Mouse (Mus musculus) embryonic facial prominence, embryonic 13.5 days (tissue): ENCODE measurements around the gene Ppil1. TPM values are rescaled to one million over a fixed set of nuclear protein-coding genes. Genes with fewer than 3 reads are reported as not detected.

ENCODE experiments used
- ATAC-seq: fragments of 200-750 bp; cut with Nextera tagmentation; 2 replicates; pipeline ENCODE4 v1.8.0; 2017; ENCODE audit warnings: low read depth; ENCODE audit not compliant: insufficient number of reproducible peaks, insufficient read depth, low FRiP score, low TSS enrichment
- H3K27ac ChIP-seq: fragments of 300-500 bp; sonication (generic); 2 replicates; pipeline ENCODE4 v1.5.1; 2015; ENCODE audit warnings: moderate library complexity, mild to moderate bottlenecking, inconsistent platforms
- H3K27me3 ChIP-seq: fragments of 300-500 bp; sonication (generic); 2 replicates; pipeline ENCODE4 v1.6.1; 2015; ENCODE audit warnings: mild to moderate bottlenecking, inconsistent platforms
- H3K36me3 ChIP-seq: fragments of 300-500 bp; sonication (generic); 2 replicates; pipeline ENCODE4 v1.6.1; 2015; ENCODE audit warnings: mild to moderate bottlenecking, inconsistent platforms
- H3K4me1 ChIP-seq: fragments of 300-500 bp; sonication (generic); 2 replicates; pipeline ENCODE4 v1.6.1; 2015; ENCODE audit warnings: inconsistent platforms
- H3K4me2 ChIP-seq: fragments of 300-500 bp; sonication (generic); 2 replicates; pipeline ENCODE4 v1.6.1; 2015; ENCODE audit warnings: moderate library complexity, mild to moderate bottlenecking, inconsistent platforms
- H3K4me3 ChIP-seq: fragments of 300-500 bp; sonication (generic); 2 replicates; pipeline ENCODE4 v1.5.1; 2015; ENCODE audit warnings: mild to moderate bottlenecking, inconsistent platforms
- H3K9ac ChIP-seq: fragments of 300-500 bp; sonication (generic); 2 replicates; pipeline ENCODE4 v1.6.1; 2015; ENCODE audit warnings: mild to moderate bottlenecking, inconsistent platforms
- H3K9me3 ChIP-seq: fragments of 300-500 bp; sonication (generic); 2 replicates; pipeline ENCODE4 v1.6.1; 2016; ENCODE audit warnings: inconsistent platforms
- WGBS: fragments of 180-500 bp; shearing (Covaris S2); methylation state at CpG from one replicate; pipeline ENCODE4 v1.1.7; 2015; ENCODE audit warnings: mixed read lengths; 5-methylcytosine and 5-hydroxymethylcytosine counted together
- polyA plus RNA-seq: library from polyadenylated mRNA; unstranded; fragments of >200 nt; fragmentation: Nextera tagmentation; extraction: Ambion mirVana; gene quantifications from 2 replicates; pipeline ENCODE4 v1.2.1, GENCODE M21; 2015

The Ppil1 gene
- polyA plus RNA-seq, 1 experiment from 2014 or later, result 162 TPM

GRCm38 (mm10) chr17:29301421-29301820 is 37.4 kb upstream of the Ppil1 start:
- 92% methylated on average over 6 of the region's 6 CpGs for whole genome bisulfite sequencing
- no peaks in the 10 kb centered on the region for H3K9me3 ChIP-seq
- H3K27ac ChIP-seq, result no peak overlapping the region
- no peak overlapping the region for H3K4me3 ChIP-seq
- no peak overlapping the region for H3K9ac ChIP-seq
- ATAC-seq, result no peak
- H3K4me2 ChIP-seq, result no peak overlapping the region
- peaks cover 51% of the 10 kb centered on the region for H3K4me1 ChIP-seq
- peaks cover 48% of the 10 kb centered on the region for H3K36me3 ChIP-seq
- no peaks in the 10 kb centered on the region for H3K27me3 ChIP-seq

DNA sequence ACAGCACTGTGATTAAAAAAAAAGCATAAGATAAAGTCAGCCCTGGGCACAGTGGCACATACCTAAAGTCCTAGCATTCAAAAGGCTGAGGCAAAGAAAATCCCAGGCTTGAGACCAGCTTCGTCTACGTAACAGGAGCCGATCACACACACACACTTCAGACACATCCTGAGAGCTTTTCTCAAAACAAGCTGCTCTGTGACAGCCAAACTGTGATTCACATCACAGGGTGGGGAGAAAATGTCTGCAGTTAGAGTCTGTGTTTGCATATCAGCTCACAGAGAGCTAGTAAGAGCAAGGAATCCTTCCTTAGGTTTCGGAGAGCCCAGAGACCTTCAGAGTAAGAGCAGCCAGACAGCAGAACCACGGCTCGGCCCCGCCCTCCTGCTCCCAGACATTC is 36.9 kb upstream of the Ppil1 start:
- no peak overlapping the region for H3K27ac ChIP-seq
- H3K4me3 ChIP-seq, result no peak overlapping the region
- WGBS, result 88% methylated on average over 7 of the region's 7 CpGs
- H3K4me2 ChIP-seq, result no peak overlapping the region
- H3K4me1 ChIP-seq, result peaks cover 46% of the 10 kb centered on the region
- peaks cover 53% of the 10 kb centered on the region for H3K36me3 ChIP-seq
- no peak overlapping the region for H3K9ac ChIP-seq
- no peaks in the 10 kb centered on the region for H3K27me3 ChIP-seq
- H3K9me3 ChIP-seq, result no peaks in the 10 kb centered on the region
- no peak for ATAC-seq

- no peak overlapping the region for H3K4me3 ChIP-seq
- no peak overlapping the region for H3K27ac ChIP-seq
- 92% methylated on average over 4 of the region's 4 CpGs for WGBS
- no peak overlapping the region for H3K4me2 ChIP-seq
- H3K4me1 ChIP-seq, result peaks cover 30% of the 10 kb centered on the region
- H3K9ac ChIP-seq, result no peak overlapping the region
- no peak for ATAC-seq
- peaks cover 69% of the 10 kb centered on the region for H3K36me3 ChIP-seq
- H3K27me3 ChIP-seq, result no peaks in the 10 kb centered on the region
- no peaks in the 10 kb centered on the region for H3K9me3 ChIP-seq
Measured at GRCm38 (mm10) chr17:29299282-29299681, 35.3 kb upstream of the Ppil1 start.

DNA sequence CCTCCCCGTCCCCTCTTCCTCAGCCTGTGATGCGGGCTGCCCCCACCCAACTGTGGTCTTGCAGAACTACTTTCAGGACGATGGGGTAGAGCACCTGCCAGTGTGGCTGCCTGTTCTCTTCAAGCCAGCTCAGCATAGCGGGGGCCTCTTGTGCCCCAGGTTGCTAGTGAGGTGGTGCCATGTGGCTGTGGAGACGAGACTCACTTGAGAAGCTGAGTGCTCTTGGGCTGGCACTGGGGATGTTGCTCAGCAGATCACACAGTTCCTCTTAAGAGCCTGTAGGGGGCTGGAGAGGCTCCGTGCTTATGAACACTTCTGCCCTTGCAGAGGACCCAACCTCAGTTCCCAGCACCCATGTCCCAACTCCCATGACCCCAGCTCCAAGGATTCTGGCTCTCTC is 33.8 kb upstream of the Ppil1 start:
- ATAC-seq, result no peak
- 81% methylated on average over 6 of the region's 6 CpGs for WGBS
- no peaks in the 10 kb centered on the region for H3K9me3 ChIP-seq
- H3K4me3 ChIP-seq, result no peak overlapping the region
- H3K4me2 ChIP-seq, result no peak overlapping the region
- H3K9ac ChIP-seq, result no peak overlapping the region
- H3K27me3 ChIP-seq, result no peaks in the 10 kb centered on the region
- H3K4me1 ChIP-seq, result peaks cover 15% of the 10 kb centered on the region
- peaks cover 73% of the 10 kb centered on the region for H3K36me3 ChIP-seq
- H3K27ac ChIP-seq, result no peak overlapping the region

GRCm38 (mm10) chr17:29297321-29297720 is 33.3 kb upstream of the Ppil1 start:
- no peaks in the 10 kb centered on the region for H3K27me3 ChIP-seq
- H3K9ac ChIP-seq, result no peak overlapping the region
- H3K9me3 ChIP-seq, result no peaks in the 10 kb centered on the region
- peaks cover 73% of the 10 kb centered on the region for H3K36me3 ChIP-seq
- H3K4me3 ChIP-seq, result no peak overlapping the region
- peaks cover 11% of the 10 kb centered on the region; the same call in 1 of the 2 replicates for H3K4me1 ChIP-seq
- no peak overlapping the region for H3K4me2 ChIP-seq
- no peak for ATAC-seq
- H3K27ac ChIP-seq, result no peak overlapping the region
- WGBS, result 43% methylated on average over 10 of the region's 10 CpGs

DNA sequence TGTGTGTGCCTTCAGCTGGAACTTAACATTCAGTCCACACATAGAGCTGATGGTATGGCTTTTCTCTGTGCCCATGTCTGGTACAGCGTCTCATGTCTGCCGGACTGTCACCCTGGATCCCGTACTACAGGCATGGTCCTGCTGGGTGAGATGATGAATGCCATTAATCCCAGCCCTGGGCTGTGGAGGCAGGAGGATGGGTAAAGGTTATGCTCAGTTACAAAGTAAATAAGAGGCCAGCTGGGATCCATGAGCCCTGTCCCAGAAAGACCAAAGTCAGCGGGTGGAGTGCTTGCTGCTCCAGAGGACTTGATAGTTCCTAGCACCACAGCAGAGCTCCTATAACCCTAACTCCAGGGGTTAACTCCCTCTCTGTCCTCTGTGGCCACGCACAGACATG is 31.8 kb upstream of the Ppil1 start:
- Histone ChIP-seq H3K9me3 (no peaks in the 10 kb centered on the region), H3K36me3 (peaks cover 63% of the 10 kb centered on the region), H3K4me1 (peaks cover 8% of the 10 kb centered on the region; the same call in 1 of the 2 replicates), H3K27me3 (no peaks in the 10 kb centered on the region), H3K4me2 (no peak overlapping the region), H3K9ac (peak overlapping the region; percentile 21; the same call in 1 of the 2 replicates), H3K27ac (no peak overlapping the region), H3K4me3 (no peak overlapping the region)
- WGBS, result 72% methylated on average over 5 of the region's 5 CpGs
- no peak for ATAC-seq

- H3K9ac ChIP-seq, result no peak overlapping the region
- no peak overlapping the region for H3K4me3 ChIP-seq
- H3K4me1 ChIP-seq, result peaks cover 8% of the 10 kb centered on the region; the same call in 1 of the 2 replicates
- peaks cover 51% of the 10 kb centered on the region for H3K36me3 ChIP-seq
- no peak for ATAC-seq
- H3K27ac ChIP-seq, result no peak overlapping the region
- no peak overlapping the region for H3K4me2 ChIP-seq
- WGBS, result 72% methylated on average over 9 of the region's 9 CpGs
- H3K9me3 ChIP-seq, result no peaks in the 10 kb centered on the region
- H3K27me3 ChIP-seq, result no peaks in the 10 kb centered on the region
Measured at GRCm38 (mm10) chr17:29293807-29294605, 30.0 kb upstream of the Ppil1 start.

DNA sequence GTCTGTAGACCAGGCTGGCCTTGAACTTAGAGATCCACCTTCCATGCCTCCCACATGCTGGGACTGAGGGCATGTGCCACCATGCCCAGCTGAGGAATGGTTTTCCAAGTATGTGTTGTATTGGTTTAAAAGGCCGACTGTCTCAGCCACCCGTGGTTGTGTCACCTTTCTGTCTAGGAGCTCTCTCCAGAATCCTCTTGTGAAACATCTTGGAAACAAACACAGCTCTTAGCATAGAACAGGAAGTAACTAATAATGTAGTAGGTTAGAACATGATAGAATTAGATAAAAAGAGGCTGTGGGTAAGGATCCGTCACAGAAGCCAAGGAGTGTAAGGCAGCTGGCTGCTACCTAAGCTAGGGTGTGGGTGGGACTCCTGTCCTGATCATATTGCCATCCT is 29.0 kb upstream of the Ppil1 start:
- Histone ChIP-seq H3K9ac (no peak overlapping the region), H3K36me3 (peaks cover 42% of the 10 kb centered on the region), H3K4me3 (no peak overlapping the region), H3K27ac (no peak overlapping the region), H3K4me2 (no peak overlapping the region), H3K27me3 (no peaks in the 10 kb centered on the region), H3K9me3 (no peaks in the 10 kb centered on the region), H3K4me1 (peaks cover 8% of the 10 kb centered on the region; the same call in 1 of the 2 replicates)
- 79% methylated on average over 3 of the region's 3 CpGs for WGBS
- no peak for ATAC-seq

DNA sequence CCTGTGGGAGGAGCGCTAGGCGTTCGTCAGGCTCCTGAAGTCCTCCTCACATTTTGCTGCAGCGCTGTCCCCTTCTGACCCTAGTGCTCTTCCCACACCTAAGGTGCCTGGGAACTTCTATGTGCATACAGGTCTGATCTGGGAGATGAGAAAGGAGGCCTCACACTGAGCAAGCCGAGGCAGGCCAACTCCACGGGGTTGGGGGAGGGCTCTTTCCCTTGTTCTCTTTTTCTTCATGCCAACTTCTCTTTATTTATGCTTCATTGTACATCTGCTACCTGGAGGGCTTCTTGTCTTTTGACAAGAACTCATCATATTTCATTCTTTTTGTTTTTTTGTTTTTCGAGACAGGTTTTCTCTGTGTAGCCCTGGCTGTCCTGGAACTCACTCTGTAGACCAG is 27.8 kb upstream of the Ppil1 start:
- no peak overlapping the region for H3K9ac ChIP-seq
- no peak overlapping the region for H3K27ac ChIP-seq
- no peak overlapping the region for H3K4me2 ChIP-seq
- H3K4me1 ChIP-seq, result no peaks in the 10 kb centered on the region
- no peaks in the 10 kb centered on the region for H3K9me3 ChIP-seq
- peaks cover 37% of the 10 kb centered on the region for H3K36me3 ChIP-seq
- 83% methylated on average over 7 of the region's 7 CpGs for WGBS
- no peaks in the 10 kb centered on the region for H3K27me3 ChIP-seq
- no peak for ATAC-seq
- no peak overlapping the region for H3K4me3 ChIP-seq

- H3K27me3 ChIP-seq, result no peaks in the 10 kb centered on the region
- H3K27ac ChIP-seq, result no peak overlapping the region
- WGBS, result 76% methylated on average over 21 of the region's 21 CpGs
- H3K36me3 ChIP-seq, result peaks cover 52% of the 10 kb centered on the region
- H3K4me3 ChIP-seq, result no peak overlapping the region
- H3K4me1 ChIP-seq, result no peaks in the 10 kb centered on the region
- H3K9ac ChIP-seq, result no peak overlapping the region
- ATAC-seq, result no peak
- no peak overlapping the region for H3K4me2 ChIP-seq
- H3K9me3 ChIP-seq, result no peaks in the 10 kb centered on the region
Measured at GRCm38 (mm10) chr17:29282216-29282952, 18.4 kb upstream of the Ppil1 start.

DNA sequence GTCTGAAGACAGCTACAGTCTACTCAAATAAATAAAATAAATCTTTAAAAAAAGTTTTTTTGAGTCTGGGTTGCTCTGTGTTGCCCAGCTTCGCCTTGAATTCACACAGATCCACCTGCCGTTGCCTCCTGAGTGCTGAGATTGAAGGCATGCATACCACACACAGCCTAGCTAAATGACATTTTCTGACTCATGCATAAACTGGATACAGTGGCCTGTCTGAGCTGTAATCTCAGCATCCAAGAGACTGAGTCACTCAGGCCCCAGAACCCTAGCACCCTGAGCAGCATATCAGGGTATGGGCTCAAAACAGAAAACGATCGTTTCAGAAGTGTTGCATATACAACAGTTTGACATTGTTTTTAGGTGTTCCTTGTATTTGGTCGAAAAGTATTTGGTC is 17.6 kb upstream of the Ppil1 start:
- no peak overlapping the region for H3K4me2 ChIP-seq
- no peak overlapping the region for H3K4me3 ChIP-seq
- peaks cover 52% of the 10 kb centered on the region for H3K36me3 ChIP-seq
- WGBS, result 86% methylated on average over 5 of the region's 5 CpGs
- H3K9me3 ChIP-seq, result no peaks in the 10 kb centered on the region
- no peaks in the 10 kb centered on the region for H3K4me1 ChIP-seq
- ATAC-seq, result no peak
- no peaks in the 10 kb centered on the region for H3K27me3 ChIP-seq
- H3K27ac ChIP-seq, result no peak overlapping the region
- no peak overlapping the region for H3K9ac ChIP-seq

DNA sequence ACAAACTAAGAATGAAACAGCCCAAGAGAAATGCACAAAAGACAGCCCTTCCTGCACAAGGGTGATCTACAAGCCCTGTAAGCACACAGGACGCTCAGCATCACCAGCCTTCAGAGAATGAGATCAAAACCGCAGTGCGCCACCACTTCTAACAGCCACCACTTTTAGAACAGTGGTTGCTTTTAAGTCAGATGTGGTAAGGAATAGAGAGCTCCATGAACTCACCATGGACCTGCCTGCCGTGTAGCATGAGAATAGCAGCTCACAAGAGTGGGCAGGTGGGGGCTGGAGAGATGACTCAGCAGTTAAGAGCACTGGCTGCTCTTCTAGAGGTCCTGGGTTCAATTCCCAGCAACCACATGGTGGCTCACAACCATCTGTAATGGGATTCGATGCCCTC is 16.4 kb upstream of the Ppil1 start:
- 89% methylated on average over 5 of the region's 5 CpGs for WGBS
- Histone ChIP-seq H3K4me2 (no peak overlapping the region), H3K27me3 (no peaks in the 10 kb centered on the region), H3K4me1 (no peaks in the 10 kb centered on the region), H3K27ac (no peak overlapping the region), H3K9me3 (no peaks in the 10 kb centered on the region), H3K36me3 (peaks cover 43% of the 10 kb centered on the region), H3K9ac (no peak overlapping the region), H3K4me3 (no peak overlapping the region)
- no peak for ATAC-seq
